Mouse (Mus musculus) testis, adult 2 months (tissue): ENCODE data around the gene Shank2.

Experiments
- CTCF ChIP-seq: fragments of 200-500 bp; IDR thresholded peaks from 2 replicates; pipeline ENCODE4 v1.5.1; 2012; ENCODE audit warnings: low read depth, mild to moderate bottlenecking, inconsistent platforms, low read length, moderate library complexity; ENCODE audit not compliant: control insufficient read depth, insufficient read depth, insufficient replicate concordance
- POLR2A ChIP-seq: fragments of 200-500 bp; IDR thresholded peaks from 2 replicates; pipeline ENCODE4 v1.6.1; 2012; ENCODE audit warnings: low read depth, mild to moderate bottlenecking, inconsistent platforms, low read length, moderate library complexity; ENCODE audit not compliant: control insufficient read depth

DNA sequence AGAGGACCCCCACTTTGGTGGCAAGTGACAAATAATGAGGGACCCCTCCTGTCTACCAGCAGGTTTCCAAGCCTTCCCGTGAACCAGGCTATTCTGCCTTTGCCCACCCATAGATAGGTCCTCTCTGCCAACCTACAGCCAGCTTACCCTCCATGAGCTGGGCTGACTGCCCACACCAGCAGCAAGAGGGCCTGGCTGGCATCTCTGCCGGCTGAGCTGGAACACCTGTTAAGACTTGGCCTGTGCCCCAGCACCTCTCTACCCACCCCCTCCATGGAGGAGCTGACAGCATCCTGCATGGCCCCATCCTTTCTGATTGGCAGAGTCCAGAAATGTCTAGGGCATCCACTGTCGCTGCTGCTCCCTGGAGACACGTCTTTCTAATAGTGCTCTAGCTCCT, 277.0 kb downstream of the Shank2 start:
- no peak for TF ChIP-seq CTCF
- TF ChIP-seq POLR2A, result no peak
